Mouse (Mus musculus) heart, adult 2 months (tissue): ENCODE measurements at regions not wholly inside any gene's neighbourhood (a gene's known extent, or its start where the extent isn't known, plus 50 kb on each side); places are given as distances from the start of the nearest gene placed in this dataset.

ENCODE experiments used
- CTCF ChIP-seq: fragments of 200-600 bp; IDR thresholded peaks from 2 replicates; pipeline ENCODE4 v1.8.1; 2022; ENCODE audit warnings: antibody characterized with exemption, mild to moderate bottlenecking, moderate library complexity
- EP300 ChIP-seq: fragments of 200-500 bp; IDR thresholded peaks from 2 replicates; pipeline ENCODE4 v1.6.1; 2011; ENCODE audit warnings: low read depth, low read length, control low read depth; ENCODE audit not compliant: insufficient read depth
- POLR2A ChIP-seq: fragments of 200-500 bp; IDR thresholded peaks from 2 replicates; pipeline ENCODE4 v1.6.1; 2011; ENCODE audit warnings: mild to moderate bottlenecking, low read depth, low read length, control low read depth; ENCODE audit not compliant: insufficient read depth

- TF ChIP-seq CTCF, result no peak
- TF ChIP-seq POLR2A, result no peak
- no peak for TF ChIP-seq EP300
Measured at GRCm38 (mm10) chr3:144024216-144024615, 180.8 kb downstream of the Lmo4 start.
